Mouse (Mus musculus) neural tube, embryonic 12.5 days (tissue): ENCODE measurements around the gene 2010111I01Rik. TPM values are rescaled to one million over a fixed set of nuclear protein-coding genes. Genes with fewer than 3 reads are reported as not detected.

Experiments used
- ATAC-seq: fragments of 200-750 bp; cut with Nextera tagmentation; 2 replicates; pipeline ENCODE4 v1.8.0; 2017; ENCODE audit warnings: low read depth, mild to moderate bottlenecking, moderate TSS enrichment, moderate library complexity; ENCODE audit not compliant: low FRiP score
- H3K27ac ChIP-seq: fragments of 300-500 bp; sonication (generic); 2 replicates; pipeline ENCODE4 v1.5.1; 2016
- H3K27me3 ChIP-seq: fragments of 300-500 bp; sonication (generic); replicated peaks from 2 replicates; pipeline ENCODE4 v1.6.1; 2016; ENCODE audit warnings: mild to moderate bottlenecking
- H3K36me3 ChIP-seq: fragments of 300-500 bp; sonication (generic); 2 replicates; pipeline ENCODE4 v1.6.1; 2016; ENCODE audit warnings: mild to moderate bottlenecking
- H3K4me1 ChIP-seq: fragments of 300-500 bp; sonication (generic); 2 replicates; pipeline ENCODE4 v1.6.1; 2016
- H3K4me2 ChIP-seq: fragments of 300-500 bp; sonication (generic); replicated peaks from 2 replicates; pipeline ENCODE4 v1.6.1; 2016; ENCODE audit warnings: mild to moderate bottlenecking
- H3K4me3 ChIP-seq: fragments of 300-500 bp; sonication (generic); 2 replicates; pipeline ENCODE4 v1.5.1; 2016
- H3K9ac ChIP-seq: fragments of 300-500 bp; sonication (generic); 2 replicates; pipeline ENCODE4 v1.6.1; 2016; ENCODE audit warnings: mild to moderate bottlenecking
- H3K9me3 ChIP-seq: fragments of 300-500 bp; sonication (generic); 2 replicates; pipeline ENCODE4 v1.6.1; 2016; ENCODE audit warnings: mild to moderate bottlenecking
- WGBS: fragments of 180-500 bp; shearing (Covaris S2); methylation state at CpG from one replicate; pipeline ENCODE4 v1.1.7; 2016; 5-methylcytosine and 5-hydroxymethylcytosine counted together
- polyA plus RNA-seq: library from polyadenylated mRNA; unstranded; fragments of >200 nt; fragmentation: Nextera tagmentation; extraction: Ambion mirVana; gene quantifications from 2 replicates; pipeline ENCODE4 v1.2.1, GENCODE M21; 2016

The 2010111I01Rik gene
- polyA plus RNA-seq, 1 experiment from 2014 or later = 89.8 TPM

DNA sequence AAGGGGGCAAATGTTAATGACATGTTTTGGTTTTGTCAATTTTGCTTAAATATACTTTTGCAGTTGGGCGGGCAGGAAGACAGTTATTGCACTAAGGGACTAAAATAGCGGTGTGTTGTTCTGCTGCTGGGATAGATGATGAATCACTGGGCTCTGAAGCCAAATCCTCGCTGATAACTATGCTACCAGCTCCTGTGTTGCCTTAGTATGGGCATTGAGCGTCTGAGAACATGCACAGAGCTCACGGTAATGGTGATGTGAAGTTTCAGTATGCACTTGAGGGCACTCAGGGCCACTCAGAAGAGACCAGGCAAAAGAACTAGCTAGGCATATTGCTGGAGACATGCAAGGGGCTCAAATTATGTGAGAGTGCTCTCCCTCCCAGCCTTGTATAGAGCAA is 276.1 kb downstream of the 2010111I01Rik start:
- H3K36me3 ChIP-seq = no peaks in the 10 kb centered on the region
- peak overlapping the region; percentile 65 for H3K4me2 ChIP-seq
- H3K9me3 ChIP-seq = no peaks in the 10 kb centered on the region
- no peak for ATAC-seq
- WGBS = 42% methylated on average over 5 of the region's 5 CpGs
- H3K27me3 ChIP-seq = no peaks in the 10 kb centered on the region
- peaks cover 30% of the 10 kb centered on the region for H3K4me1 ChIP-seq
- H3K27ac ChIP-seq = no peak overlapping the region
- peak overlapping the region; percentile 71 for H3K9ac ChIP-seq
- H3K4me3 ChIP-seq = peak overlapping the region; percentile 55

DNA sequence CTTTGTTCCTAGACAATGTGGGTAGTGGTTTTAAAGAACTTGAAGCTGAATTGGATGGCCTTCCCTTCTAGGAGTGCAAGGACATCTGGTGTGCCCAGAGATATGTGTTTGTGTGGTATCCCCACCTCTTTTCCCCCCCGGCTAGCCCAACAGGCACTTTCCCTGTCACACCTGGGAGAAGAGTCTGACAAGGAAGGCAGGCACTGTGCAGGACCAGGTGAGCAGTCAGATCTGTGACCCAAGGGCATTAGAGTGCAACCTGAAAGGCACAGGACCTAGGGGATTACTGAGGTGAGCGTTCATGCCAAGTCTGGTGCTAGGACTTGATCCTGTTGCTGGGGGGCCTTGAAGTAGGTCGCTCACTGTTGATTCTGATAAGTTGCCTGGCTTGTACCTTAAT is 277.0 kb downstream of the 2010111I01Rik start:
- 86% methylated on average over 3 of the region's 3 CpGs for WGBS
- ATAC-seq = no peak
- Histone ChIP-seq H3K27ac (no peak overlapping the region), H3K4me3 (peak overlapping the region; percentile 2; the same call in 1 of the 2 replicates), H3K4me1 (peaks cover 30% of the 10 kb centered on the region), H3K27me3 (no peaks in the 10 kb centered on the region), H3K9ac (no peak overlapping the region), H3K36me3 (no peaks in the 10 kb centered on the region), H3K9me3 (no peaks in the 10 kb centered on the region), H3K4me2 (peak overlapping the region; percentile 65)

DNA sequence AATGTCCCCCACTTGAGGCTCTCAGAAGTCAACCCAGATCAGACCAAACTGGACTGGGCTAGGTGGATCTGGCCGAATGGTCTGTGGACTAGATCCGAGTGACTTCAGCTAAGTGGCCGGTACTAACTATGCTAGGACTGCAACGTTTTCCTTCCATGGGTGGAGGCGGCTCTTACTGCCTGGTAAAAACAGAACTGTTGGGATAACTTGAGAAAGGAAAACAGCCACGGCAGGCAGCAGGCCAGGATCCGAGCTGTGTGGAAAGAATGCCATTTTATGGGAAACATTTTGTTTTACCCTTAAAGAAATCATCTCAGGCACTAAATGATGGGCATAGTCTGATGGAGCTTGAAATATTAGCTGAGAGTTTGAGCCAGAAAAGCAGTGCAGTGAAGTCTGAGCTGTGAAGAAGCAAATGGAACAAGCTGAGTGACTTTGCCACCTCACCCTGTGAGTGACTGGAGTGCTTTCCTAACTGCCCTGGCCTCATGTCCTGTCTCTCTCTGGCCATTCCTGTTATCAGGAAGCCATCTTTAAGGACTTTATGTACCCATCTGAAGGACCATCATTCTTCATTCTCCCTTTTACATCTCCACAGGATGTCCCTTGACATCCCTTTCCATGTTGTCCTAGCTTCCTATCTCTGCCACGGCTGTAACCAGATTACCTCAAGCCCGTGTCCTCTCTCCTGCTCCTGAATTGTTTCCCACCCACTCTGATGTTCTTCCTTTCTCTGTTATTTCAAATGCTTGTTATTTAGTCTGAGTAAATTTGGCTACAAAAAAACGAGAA is 277.9 kb downstream of the 2010111I01Rik start:
- Histone ChIP-seq H3K27ac (no peak overlapping the region), H3K27me3 (no peaks in the 10 kb centered on the region), H3K4me2 (peak overlapping the region; percentile 65), H3K36me3 (no peaks in the 10 kb centered on the region), H3K4me3 (peak overlapping the region; percentile 16; the same call in 1 of the 2 replicates), H3K4me1 (peaks cover 30% of the 10 kb centered on the region), H3K9ac (no peak overlapping the region; the same call in 1 of the 2 replicates), H3K9me3 (no peaks in the 10 kb centered on the region)
- 62% methylated on average over 10 of the region's 10 CpGs for WGBS
- ATAC-seq = no peak

DNA sequence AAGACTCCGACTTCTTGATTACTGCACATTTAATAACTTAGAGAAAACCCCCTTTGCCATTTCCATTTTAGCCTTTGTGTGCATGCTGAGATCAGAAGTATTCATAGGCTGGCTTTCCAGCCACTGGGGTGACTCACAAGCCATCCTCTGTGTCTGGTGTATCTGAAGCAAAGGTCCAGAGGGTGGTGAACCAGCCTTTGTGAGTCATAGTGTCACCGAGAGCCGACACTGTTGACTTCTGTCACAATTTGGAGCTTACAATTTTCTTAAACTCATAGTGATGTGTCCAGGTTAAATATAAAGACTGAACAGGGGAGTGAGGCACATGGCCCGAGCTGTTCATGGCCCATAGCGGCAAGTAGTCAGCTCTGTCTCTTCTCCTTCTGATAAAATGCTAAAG is 278.9 kb downstream of the 2010111I01Rik start:
- H3K4me3 ChIP-seq = no peak overlapping the region
- H3K27ac ChIP-seq = no peak overlapping the region
- 73% methylated on average over 5 of the region's 5 CpGs for WGBS
- H3K4me2 ChIP-seq = peak overlapping the region; percentile 35
- H3K9ac ChIP-seq = no peak overlapping the region
- no peaks in the 10 kb centered on the region for H3K9me3 ChIP-seq
- peaks cover 30% of the 10 kb centered on the region for H3K4me1 ChIP-seq
- no peaks in the 10 kb centered on the region for H3K36me3 ChIP-seq
- H3K27me3 ChIP-seq = no peaks in the 10 kb centered on the region
- no peak for ATAC-seq

DNA sequence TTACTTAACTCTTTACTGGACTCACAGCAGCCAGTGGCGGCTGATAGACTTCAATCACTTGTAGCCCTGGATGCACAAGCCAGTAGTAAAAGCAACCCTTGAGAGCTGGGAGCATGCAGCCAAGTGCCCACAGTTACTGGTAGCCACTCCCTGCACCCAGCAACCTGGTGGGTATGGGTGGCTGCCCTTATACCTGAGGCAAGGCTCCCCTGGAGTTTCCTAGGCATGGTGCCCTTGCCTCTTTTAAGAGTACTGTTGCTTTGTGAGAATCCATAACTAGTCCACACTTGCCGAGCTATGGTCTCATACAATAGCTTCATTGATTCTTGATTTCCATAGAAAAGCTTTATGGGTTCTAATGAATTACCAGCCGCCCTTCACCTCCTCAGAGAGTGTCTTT is 279.7 kb downstream of the 2010111I01Rik start:
- Histone ChIP-seq H3K9ac (no peak overlapping the region), H3K4me2 (peak overlapping the region; percentile 35), H3K4me3 (no peak overlapping the region), H3K4me1 (peaks cover 30% of the 10 kb centered on the region), H3K27me3 (no peaks in the 10 kb centered on the region), H3K27ac (no peak overlapping the region), H3K9me3 (no peaks in the 10 kb centered on the region), H3K36me3 (no peaks in the 10 kb centered on the region)
- WGBS = 34% methylated on average over 3 of the region's 3 CpGs
- ATAC-seq = no peak

DNA sequence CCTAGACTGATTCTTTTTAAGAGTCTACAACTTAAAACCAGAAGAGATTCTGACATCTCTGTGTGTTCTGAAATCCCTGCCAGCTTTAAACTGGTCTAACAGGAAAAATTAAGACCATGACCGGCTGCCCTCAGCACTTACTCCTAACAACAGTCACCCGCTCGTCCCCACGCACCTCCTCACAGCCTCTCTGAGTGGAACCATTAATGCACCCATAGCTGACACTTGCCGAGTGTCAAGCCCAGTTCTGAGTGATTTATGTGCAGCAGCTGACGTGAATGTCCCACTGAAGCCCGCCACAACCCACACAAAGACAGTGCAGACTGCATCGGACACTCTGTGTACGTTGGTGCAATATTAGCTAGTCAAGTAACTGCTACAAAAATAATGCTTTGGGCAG is 280.5 kb downstream of the 2010111I01Rik start:
- Histone ChIP-seq H3K9me3 (no peaks in the 10 kb centered on the region), H3K27me3 (no peaks in the 10 kb centered on the region), H3K36me3 (no peaks in the 10 kb centered on the region), H3K9ac (0 out of 2 replicates have a peak overlapping the region, but pooled peaks have one; percentile 13), H3K4me3 (no peak overlapping the region), H3K4me2 (0 out of 2 replicates have a peak overlapping the region, but pooled peaks have one; percentile 30), H3K4me1 (peaks cover 30% of the 10 kb centered on the region), H3K27ac (no peak overlapping the region)
- ATAC-seq = peak; percentile 14; the same call in 1 of the 2 replicates
- WGBS = 23% methylated on average over 9 of the region's 9 CpGs

DNA sequence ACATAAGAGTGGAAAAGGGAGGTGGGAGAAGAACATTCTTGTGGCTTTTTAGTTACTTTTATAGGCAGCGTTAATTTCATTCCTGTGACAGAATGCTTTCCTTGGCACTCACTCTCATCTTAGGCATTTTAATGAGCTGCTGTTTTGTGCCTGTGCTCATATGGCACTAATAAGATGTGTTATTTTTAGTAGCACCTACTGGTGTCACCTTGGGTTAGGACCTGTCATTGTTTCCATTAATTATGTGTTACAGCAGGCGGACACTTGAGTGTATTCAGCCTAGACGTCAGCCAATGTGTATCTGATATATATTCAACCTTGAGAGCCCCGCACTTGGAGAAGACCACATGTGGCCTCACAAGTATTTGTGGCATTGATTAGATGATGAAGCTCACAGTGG is 281.1 kb downstream of the 2010111I01Rik start:
- Histone ChIP-seq H3K4me1 (peaks cover 25% of the 10 kb centered on the region), H3K27me3 (no peaks in the 10 kb centered on the region), H3K9me3 (no peaks in the 10 kb centered on the region), H3K27ac (no peak overlapping the region), H3K9ac (no peak overlapping the region), H3K36me3 (no peaks in the 10 kb centered on the region), H3K4me2 (no peak overlapping the region), H3K4me3 (no peak overlapping the region)
- WGBS = 52% methylated on average over 4 of the region's 4 CpGs
- ATAC-seq = no peak

DNA sequence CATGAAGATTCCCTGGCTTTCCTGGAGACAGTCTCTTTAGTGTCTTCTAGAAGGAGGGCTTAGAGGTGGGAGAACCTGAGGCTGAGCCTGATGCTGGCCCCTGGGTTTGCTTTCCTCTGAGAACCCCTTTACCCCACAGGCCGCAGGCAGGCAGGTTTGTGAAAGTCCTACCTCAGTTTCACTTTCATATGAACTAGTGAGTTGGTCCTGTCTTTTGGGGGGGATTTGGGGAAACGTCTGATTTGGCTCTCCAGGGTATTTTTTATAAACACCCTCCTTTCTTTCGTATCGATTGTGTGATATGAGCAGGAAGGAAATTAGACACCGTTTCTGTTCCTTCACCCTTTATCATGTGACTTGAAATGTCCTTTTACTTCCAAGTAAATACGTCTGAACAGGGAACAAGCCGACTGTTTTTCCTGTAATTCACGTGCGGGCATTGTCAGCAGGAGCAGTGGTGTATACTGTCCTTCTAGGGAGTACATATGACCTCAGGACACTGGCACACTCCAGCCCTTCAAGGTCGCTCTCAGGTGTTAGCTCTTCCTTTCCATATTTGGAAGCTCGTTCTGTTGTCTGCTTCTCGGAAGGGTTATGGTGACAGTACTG is 281.7 kb downstream of the 2010111I01Rik start:
- WGBS = 79% methylated on average over 12 of the region's 12 CpGs
- ATAC-seq = no peak
- Histone ChIP-seq H3K4me3 (no peak overlapping the region), H3K27ac (no peak overlapping the region), H3K4me1 (peaks cover 22% of the 10 kb centered on the region), H3K9ac (no peak overlapping the region), H3K4me2 (no peak overlapping the region), H3K27me3 (no peaks in the 10 kb centered on the region), H3K36me3 (no peaks in the 10 kb centered on the region), H3K9me3 (no peaks in the 10 kb centered on the region)

DNA sequence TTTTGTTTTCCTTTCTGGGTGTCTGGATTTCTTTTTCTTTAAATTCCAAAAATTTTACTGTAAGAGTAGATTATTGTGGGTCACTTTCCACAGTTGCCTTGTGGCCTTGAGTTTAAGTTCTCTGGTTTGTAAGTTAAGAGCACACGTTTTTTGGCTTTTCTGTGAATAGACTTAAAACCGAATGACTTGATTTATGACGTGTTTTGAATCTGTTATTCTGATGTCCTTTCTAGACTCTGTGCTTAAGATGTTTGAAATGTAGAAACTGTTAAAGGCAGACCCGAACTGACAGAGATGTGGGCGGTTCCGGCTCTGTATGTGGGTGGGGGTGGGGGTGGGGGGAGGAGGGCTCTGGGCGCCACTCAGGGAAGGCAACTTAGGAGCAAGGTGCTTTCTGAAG is 282.3 kb downstream of the 2010111I01Rik start:
- Histone ChIP-seq H3K9me3 (no peaks in the 10 kb centered on the region), H3K36me3 (no peaks in the 10 kb centered on the region), H3K4me1 (peaks cover 18% of the 10 kb centered on the region)

DNA sequence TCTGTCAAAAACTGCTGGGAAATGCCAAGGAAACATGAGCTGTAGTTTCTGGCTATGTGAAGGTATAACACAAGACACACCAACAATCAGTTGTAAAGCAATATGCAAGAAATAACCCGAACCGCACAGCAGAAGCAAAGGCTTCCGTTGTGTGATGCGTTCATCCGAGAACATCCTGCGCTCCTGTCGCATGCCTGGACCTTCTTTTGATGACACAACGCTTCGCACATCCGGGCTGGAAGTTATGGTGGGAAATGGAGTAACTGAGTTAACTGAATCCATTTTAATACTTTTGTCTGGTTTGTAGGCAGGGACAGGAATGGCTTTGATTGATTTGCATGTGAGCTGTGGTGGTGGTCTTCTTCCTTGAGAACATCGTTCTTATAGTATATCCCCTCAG is 282.9 kb downstream of the 2010111I01Rik start:
- WGBS = 96% methylated on average over 11 of the region's 11 CpGs
- Histone ChIP-seq H3K4me2 (no peak overlapping the region), H3K27me3 (no peaks in the 10 kb centered on the region), H3K4me3 (no peak overlapping the region), H3K9me3 (no peaks in the 10 kb centered on the region), H3K9ac (no peak overlapping the region), H3K27ac (no peak overlapping the region), H3K36me3 (no peaks in the 10 kb centered on the region), H3K4me1 (peaks cover 18% of the 10 kb centered on the region)
- no peak for ATAC-seq

More for the DNA sequence above, 282.3 kb downstream of the 2010111I01Rik start:
- Histone ChIP-seq H3K27ac (no peak overlapping the region), H3K4me2 (no peak overlapping the region), H3K4me3 (no peak overlapping the region), H3K27me3 (no peaks in the 10 kb centered on the region), H3K9ac (no peak overlapping the region)
- ATAC-seq = no peak
- WGBS = 53% methylated on average over 7 of the region's 7 CpGs

DNA sequence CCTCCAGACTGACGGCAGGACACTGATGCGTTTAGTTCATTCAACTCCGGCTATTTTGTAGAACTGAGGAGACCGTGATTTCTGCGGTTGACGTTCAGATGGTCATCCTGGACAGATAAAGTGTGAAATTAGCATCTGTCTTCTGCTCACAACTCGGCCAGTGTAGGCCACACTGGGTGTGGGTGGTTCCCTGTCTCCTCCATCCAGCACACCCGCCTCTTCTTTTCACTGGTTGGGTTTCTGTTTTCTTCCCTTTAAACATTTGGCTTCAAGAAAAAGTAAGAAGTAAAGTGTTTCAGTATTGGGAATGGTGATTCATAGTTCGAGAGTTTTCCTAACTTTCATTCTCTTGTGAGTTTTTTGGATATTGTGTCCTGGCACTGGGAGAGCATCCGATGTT is 283.6 kb downstream of the 2010111I01Rik start:
- Histone ChIP-seq H3K27ac (no peak overlapping the region), H3K9ac (no peak overlapping the region), H3K27me3 (no peaks in the 10 kb centered on the region), H3K4me3 (no peak overlapping the region), H3K9me3 (no peaks in the 10 kb centered on the region), H3K36me3 (no peaks in the 10 kb centered on the region), H3K4me1 (peaks cover 18% of the 10 kb centered on the region), H3K4me2 (no peak overlapping the region)
- no peak for ATAC-seq
- 91% methylated on average over 10 of the region's 10 CpGs for WGBS

DNA sequence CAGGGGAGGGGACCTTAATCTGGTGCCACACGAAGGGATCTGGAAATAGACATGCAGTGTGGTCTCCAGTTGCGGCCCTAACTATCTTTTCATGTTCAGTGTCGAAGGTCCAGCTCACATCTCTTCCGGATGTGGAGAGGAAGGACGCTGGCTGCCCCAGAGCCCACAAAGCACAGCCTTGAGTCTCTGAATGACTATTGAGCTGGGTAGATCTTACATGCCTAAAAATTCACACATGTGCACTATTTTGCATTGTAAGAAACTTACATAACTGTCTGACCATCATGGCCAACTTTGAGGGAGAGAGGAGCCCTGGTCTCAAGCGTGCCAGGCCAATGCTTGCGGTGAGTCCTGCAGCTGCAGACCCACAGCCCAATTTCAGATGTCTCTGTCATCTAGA is 284.5 kb downstream of the 2010111I01Rik start:
- Histone ChIP-seq H3K4me3 (no peak overlapping the region), H3K4me1 (peaks cover 12% of the 10 kb centered on the region), H3K9ac (no peak overlapping the region), H3K4me2 (no peak overlapping the region), H3K27ac (no peak overlapping the region), H3K9me3 (no peaks in the 10 kb centered on the region), H3K36me3 (no peaks in the 10 kb centered on the region), H3K27me3 (no peaks in the 10 kb centered on the region)
- ATAC-seq = no peak
- 86% methylated on average over 7 of the region's 7 CpGs for WGBS
